Mouse (Mus musculus) embryonic fibroblast, embryonic 13.5 days (primary cell): ENCODE measurements around the gene Lrrc3.

ENCODE experiments used
- CTCF ChIP-seq: IDR thresholded peaks from 2 replicates; pipeline ENCODE4 v1.5.1; 2011; ENCODE audit warnings: mild to moderate bottlenecking, control low read depth, low read length, moderate library complexity, borderline replicate concordance; ENCODE audit not compliant: insufficient read depth
- POLR2A ChIP-seq: IDR thresholded peaks from 2 replicates; pipeline ENCODE4 v1.6.1; 2011; ENCODE audit warnings: low read depth, mild to moderate bottlenecking, control low read depth, low read length, moderate library complexity

- TF ChIP-seq POLR2A = no peak
- no peak for TF ChIP-seq CTCF
Observed at GRCm38 (mm10) chr10:77880305-77880704, 22.0 kb downstream of the Lrrc3 start.
